Mouse (Mus musculus): ENCODE results near the gene Mbl2.
"Not testable (repeated sequence)": the region's sequence is repeated elsewhere in the genome, so short reads cannot be mapped to it uniquely, and the experiment has no call there.

The Mbl2 gene

DNA sequence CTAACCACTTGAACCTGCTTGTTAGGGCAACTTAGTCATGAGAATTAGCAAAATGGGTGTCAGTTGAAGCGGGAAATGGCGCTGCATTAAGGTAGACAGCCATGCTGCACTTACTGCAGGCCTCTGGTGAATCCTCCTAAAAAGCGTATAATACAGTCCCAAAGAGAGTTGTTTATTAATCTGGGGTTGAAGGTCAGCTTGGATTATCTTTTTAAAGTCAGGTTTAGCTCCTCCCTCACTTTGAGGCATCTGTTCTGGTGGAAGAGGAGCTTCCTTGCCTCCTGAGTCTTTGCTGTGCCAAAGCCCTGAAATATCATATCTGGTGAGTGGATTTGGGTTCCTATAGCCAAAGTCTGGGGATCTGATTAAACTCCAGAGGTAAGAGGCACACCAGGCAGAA lies at the start of gene Mbl2:
TSS of gene Mbl2 (plus strand) at position 252 of the 400 bp plus-strand sequence.
- DNase-seq (ENCODE audit: low read depth, low spot score): no peak

DNA sequence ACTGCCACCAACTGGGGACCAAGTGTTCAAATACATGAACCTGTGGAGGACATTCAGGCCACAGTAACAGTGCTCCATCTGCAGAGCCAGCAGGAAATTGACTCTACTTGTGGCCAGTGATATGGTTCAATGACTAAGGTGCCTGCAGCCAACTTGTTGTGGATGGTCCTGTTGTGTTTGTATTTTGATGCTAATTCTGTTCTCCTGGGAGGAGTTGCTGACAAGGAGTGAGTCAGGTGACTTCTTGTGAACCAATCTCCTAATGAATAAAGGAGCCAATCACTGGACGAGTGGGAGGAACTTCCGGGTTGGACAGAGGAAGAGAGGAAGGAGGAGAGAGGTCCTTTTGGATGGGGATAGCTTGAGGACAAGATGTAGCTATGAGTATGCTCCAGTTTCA lies 47.2 kb upstream of the Mbl2 start:
- DNase-seq (ENCODE audit: low read depth, low spot score): no peak

DNA sequence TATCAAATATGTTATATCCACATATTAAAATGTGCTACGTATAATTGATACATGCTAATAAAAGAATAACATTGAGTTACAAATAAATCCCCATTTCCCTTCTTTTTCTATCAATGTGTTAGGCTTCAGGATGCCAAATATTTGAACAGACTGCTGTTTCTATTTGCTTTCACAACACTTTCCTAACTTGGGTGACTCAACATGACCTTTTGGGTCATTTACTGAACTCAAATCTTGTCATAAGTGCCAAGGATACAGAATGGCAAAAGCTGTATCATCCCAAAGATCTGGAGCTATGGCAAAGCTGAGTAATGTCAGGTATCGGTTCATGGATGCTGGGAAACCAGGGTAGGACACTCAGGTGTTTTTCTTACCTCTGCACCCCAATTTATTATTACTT lies 45.5 kb upstream of the Mbl2 start:
- DNase-seq (ENCODE audit: low read depth, low spot score): no peak

DNA sequence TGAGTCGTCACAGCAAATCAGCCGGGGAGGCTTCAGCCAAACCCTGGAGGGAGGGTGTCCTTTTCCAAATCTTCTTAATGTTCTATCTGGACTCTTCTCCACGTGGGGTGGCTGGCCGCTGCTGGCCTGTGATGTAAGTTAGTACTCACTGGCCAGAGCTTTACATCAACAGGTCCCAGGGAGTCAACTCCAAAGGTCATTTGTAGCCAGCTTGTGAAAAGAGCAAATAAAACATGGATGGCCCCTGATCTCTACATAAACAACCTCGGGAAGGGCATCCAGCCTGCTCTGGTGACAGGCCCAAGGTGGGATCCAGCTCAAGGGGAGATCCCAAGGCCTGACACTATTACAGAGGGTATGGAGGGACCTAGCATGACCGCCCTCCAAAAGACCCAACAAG lies 37.7 kb upstream of the Mbl2 start:
- no peak for DNase-seq (ENCODE audit: low read depth, low spot score)

DNA sequence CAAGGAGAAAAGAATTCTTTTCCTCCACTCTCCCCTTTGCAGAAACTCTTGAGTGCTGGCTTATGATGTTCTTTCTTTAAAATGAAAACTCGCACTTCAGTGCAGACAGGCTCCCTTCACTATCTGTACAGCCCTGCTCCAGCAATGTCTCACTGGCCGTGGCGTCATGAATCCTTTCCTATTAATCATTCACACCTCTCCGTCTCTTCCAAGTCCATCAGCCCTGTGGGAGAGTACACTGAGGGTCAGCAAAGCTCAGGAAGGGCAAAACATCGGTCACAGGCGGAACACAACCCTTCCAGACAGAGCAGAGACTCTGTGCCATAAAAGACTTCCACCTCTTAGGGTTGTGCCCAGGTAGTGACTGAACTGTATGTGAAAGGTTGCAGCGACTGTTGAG lies 30.6 kb upstream of the Mbl2 start:
- DNase-seq (ENCODE audit: low read depth, low spot score): no peak

DNA sequence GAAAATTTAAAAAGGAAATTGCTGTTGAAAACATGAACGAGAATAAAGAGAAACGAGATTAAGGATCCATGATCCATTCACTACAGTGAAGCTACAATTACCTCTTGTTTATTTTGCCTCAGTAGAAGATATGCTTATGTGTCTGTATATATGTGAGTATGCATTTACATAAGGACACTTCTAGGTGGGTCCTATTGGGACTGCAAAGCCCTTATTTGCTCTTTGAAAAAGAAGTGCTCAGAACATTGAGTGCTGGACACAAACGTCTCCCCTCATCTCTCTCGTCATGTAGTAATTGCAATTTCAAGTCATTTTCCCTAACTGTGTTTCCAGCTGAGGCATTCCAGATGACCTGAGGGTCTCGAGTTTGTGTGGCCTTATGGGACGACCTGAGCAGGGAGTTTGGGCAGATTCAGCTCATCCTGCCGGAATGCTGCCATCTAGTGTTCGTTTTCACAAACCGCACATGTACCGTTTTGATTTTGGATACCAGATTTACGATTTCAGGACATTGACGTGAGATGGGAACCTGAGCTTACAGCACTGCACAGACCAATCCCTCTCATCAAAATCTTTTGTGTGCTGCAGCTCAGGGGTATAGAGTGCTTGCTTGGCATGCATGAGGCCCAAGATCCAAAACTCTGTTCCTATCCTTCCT lies 27.5 kb upstream of the Mbl2 start:
- DNase-seq (ENCODE audit: low read depth, low spot score): peak; percentile 65

DNA sequence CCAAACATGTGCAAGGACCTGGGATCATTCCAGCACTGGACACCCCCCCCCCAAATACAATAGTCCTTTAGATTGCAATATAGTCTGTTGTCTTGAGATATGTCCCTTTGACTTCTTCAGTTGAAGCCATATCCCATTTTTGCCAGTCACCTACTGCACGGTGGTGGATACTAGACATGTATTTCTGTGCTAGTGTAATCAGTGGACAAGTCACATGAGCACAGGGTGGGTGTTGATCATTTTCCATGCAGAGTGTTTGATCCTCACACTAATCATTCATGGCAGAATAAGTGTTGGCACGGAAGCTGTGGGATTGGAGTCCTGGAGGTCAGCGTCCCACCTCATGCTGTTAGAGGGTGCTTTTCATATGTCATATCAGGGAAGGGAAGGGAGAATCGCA lies 26.9 kb upstream of the Mbl2 start:
- DNase-seq (ENCODE audit: low read depth, low spot score): no peak

DNA sequence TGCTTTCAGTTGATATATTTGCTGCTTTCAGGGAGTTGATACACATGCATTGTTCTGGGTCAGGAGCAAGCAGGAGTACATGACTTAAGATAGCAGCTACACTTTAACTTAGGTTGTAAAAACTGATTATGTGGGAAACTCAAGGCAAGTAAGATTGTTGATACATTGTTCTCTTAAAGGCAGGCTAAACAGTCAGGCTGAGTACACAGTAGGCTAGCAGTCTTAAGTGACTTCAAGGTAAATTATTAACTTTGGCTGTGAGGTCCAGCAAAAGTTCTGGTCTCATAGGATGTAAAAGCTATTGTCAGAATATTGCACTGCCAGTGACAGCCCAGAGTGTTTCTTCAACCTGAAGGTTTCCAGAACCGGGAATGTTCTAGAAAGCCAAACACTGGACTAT lies 25.8 kb upstream of the Mbl2 start:
- DNase-seq (ENCODE audit: low read depth, low spot score): no peak

DNA sequence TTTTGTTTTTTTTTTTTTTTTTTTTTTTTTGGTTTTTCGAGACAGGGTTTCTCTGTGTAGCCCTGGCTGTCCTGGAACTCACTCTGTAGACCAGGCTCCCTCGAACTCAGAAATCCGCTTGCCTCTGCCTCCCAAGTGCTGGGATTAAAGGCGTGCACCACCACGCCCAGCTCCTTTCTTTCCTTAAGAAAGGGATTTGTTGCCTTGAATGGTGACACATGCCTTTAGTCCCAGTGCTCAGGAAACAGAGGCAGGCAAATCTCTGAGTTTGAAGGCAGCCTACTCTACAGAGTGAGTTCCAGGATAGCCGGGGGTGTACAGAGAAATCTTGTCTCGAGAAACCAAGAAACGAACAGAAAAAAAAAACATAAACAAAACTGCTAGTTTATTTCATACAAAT lies 23.7 kb upstream of the Mbl2 start:
- not testable (repeated sequence) for DNase-seq (ENCODE audit: low read depth, low spot score)

DNA sequence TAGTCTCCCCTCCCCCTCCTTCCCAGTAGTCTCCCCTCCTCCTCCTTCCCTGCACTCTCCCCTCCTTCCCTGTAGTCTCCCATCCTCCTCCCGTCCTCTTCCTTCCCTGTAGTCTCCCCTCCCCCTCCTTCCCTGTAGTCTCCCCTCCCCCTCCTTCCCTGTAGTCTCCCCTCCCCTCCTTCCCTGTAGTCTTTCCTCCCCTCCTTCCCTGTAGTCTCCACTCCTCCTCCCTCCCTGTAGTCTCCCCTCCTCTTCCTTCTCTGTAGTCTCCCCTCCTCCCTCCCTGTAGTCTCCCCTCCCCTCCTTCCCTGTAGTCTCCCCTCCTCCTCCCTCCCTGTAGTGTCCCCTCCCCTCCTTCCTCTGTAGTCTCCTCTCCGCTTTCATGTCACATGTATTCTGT lies 18.7 kb upstream of the Mbl2 start:
- no peak for DNase-seq (ENCODE audit: low read depth, low spot score)

DNA sequence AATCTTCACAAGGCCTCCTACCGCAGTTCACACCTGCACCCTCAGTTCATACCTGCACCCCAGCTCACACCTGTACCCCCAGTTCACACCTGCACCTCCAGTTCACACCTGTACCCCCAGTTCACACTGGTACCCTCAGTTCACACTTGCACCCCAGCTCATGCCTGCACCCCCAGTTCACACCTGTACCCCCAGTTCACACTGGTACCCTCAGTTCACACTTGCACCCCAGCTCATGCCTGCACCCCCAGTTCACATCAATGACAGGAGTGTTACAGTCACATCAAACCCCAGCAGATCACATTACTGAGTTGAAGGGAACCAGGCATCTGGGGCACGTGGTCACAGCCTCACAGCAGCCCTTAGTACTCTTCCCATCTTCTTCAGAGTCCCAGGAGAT lies 17.0 kb upstream of the Mbl2 start:
- not testable (repeated sequence) for DNase-seq (ENCODE audit: low read depth, low spot score)

DNA sequence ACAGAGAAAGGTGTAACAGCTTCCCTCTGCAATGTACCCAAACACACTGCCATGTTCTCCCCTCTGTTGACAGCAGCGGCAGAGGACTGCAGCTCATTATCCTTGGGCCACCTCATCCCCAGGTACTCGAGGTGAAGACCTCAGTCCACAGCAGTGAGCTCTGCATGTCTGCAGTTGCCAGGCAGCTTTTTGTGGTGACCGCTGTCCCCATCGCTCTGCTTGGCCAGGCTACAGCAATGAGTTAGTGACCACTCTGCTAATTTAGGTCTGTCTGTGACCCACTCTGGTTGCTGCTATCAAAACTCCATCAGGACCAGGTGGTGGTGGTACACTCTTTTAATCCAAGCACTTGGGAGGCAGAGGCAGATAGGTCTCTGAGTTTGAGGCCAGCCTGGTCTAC lies 16.6 kb upstream of the Mbl2 start:
- DNase-seq (ENCODE audit: low read depth, low spot score): no peak

DNA sequence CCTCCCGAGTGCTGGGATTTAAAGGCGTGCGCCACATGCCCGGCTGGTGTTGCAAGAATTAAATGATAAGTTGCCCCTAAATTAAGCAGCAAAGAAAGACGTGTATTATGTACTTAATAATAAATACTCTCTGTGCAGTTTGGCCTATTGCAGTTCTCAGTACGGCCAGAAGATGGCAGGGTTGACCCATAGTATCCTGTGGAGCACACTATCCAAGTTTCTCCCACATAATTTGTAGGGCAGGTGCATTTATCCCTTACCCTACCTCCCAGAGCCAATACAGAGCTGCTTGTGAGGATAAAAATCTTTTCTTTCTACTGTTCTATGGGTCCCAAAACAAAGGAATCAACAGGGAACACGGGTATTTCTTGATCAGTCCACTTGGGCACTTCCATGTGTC lies 15.4 kb upstream of the Mbl2 start:
- peak; percentile 40 for DNase-seq (ENCODE audit: low read depth, low spot score)

DNA sequence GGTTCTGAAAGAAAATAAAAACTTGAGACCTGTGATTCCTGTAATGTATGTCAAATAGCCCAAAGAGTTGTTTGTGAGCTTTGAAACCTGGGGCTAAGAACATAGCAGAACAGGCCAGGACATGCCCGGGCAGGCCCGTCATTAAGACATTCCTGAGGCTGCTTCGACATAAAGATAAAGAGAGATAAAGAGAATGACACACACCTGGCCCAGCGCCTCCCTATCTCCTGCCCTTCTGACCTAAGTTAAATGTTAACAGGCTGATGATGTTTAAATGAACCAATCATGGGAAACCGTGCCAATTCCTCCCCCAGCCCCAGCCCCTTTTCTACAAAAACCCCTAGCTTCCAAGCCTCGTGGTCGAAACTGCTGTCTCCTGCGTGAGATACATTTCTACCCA lies 10.1 kb upstream of the Mbl2 start:
- not testable (repeated sequence) for DNase-seq (ENCODE audit: low read depth, low spot score)

DNA sequence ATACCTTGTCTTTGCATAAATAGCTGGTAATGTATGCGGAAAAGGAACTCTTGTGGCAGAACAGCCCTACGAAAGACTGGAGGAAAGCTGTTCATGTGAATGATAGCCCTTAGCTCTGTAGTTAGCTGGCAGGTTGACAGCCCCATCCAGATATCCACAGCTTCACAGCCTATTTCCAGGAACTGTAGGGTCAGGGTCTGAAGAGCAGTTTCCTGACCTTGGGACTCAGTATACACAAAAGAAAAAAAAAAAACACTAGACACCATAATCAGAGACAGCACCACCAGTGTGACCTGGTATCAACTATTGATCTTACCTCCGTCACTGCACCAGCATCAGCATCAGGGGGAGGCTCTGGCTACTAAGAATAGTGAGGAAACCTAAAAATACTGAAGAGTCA lies 3.3 kb upstream of the Mbl2 start:
- DNase-seq (ENCODE audit: low read depth, low spot score): no peak

DNA sequence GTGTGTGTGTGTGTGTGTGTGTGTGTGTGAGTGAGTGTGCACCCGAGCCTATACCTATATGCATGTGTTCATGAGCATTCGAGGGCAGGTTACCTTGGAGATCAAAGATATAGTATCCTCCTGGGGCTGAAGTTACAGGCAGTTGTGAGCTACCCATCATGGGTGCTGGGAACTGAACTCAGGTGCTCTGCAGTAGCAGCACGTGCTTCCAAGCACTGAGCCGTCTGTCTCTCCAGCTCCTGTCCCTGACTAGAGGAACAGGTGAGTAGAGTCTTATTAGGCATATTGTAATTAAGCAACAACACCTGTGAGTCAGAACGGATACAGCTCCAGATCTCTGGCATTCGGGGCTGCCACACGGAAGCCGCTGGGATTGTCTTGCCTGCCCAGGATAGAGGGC lies 1.7 kb downstream of the Mbl2 start:
- no peak for DNase-seq (ENCODE audit: low read depth, low spot score)

DNA sequence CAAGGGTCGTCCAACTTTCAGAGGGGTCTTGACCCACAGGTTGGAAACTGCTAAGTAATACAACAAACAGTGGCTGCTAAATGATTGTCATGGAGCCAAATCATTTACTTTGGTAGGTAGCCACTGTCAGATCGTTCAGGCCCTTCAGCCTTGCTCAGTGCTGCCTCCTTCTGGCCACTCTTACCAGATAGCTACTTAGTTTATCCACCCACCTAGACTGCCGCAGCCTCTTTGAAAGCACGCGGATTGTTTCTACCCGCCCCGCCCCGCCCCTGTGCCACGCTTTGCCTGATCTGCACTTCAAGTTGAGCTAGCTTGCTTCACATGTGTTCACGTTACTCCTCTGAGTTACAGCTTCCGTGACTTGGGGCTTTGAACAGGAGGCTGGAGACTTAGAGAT lies 14.6 kb downstream of the Mbl2 start:
- DNase-seq (ENCODE audit: low read depth, low spot score): peak; percentile 50

DNA sequence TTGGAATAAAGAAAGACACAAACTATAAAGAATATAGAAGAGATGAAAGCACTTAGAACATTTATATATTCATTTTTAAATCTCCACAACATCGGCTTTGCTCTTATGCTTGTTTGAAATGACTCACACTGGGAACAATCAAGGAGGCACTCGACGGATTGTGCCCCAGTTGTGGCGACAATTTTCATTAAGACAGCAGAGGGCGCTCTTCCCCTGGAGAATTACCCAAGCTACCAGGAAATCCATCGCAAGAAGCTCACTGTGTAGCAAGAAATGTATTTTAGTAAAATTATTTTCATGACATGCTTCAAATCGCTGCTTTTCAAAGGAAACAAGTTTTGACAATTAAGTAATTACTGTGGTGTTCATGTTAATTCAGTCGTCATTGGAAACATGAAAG lies 16.1 kb downstream of the Mbl2 start:
- peak; percentile 48 for DNase-seq (ENCODE audit: low read depth, low spot score)

DNA sequence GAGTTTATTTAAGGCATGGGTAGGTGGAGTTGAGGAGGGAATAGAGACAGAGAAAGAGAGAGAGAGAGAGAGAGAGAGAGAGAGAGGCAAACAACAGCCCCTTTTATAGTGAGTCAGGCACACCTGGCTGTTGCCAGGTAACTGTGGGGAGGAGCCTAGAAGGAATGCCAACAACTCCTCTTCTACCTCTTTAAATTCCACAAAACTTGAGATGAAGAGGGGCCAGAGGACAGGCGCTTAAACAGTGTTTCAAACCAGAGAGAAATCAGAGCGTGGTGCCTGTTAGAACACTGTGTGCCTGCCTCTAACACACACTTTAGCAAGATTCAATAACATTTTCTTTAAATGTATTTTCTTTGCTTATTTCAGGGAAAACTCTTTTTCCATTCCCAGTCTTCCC lies 19.5 kb downstream of the Mbl2 start:
- no peak for DNase-seq (ENCODE audit: low read depth, low spot score)

DNA sequence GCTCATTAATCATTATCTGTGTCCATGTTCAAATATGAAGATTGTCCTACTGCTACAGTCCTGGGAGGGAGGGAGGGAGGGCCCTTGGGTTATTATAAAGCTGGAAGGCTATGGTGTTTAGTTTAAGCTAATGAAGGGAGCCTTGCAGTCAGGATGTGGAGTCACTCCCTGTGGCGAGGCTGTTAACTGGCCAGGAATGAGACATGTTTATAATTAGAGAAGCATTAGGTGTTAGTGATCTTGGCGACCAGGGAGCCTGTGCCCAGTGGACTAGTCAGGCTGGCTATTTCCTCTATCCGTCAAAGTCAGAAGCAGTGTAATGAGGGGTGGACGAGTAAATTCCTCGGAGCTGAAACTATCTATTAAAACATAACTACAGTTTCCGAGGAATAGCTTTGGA lies 23.6 kb downstream of the Mbl2 start:
- DNase-seq (ENCODE audit: low read depth, low spot score): no peak

DNA sequence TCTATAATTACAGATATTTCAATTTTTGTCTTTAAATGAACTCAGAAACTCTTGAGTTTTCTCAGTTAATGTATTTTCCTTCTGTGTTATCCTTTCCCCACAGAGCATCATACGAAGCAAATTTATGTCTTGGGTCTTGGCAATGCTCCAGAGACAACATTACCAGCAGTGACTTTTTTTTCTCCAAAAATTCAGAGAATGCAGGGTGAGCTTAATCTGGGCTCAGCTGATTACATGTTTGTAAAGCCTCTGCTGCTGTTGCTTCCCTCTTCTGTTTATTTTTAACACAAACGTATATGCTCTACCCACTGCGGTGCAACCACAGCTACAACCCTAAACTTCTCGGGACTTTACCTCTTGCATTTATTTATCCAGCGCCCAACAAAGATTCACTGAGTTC lies 48.4 kb downstream of the Mbl2 start:
- no peak for DNase-seq (ENCODE audit: low read depth, low spot score)

DNA sequence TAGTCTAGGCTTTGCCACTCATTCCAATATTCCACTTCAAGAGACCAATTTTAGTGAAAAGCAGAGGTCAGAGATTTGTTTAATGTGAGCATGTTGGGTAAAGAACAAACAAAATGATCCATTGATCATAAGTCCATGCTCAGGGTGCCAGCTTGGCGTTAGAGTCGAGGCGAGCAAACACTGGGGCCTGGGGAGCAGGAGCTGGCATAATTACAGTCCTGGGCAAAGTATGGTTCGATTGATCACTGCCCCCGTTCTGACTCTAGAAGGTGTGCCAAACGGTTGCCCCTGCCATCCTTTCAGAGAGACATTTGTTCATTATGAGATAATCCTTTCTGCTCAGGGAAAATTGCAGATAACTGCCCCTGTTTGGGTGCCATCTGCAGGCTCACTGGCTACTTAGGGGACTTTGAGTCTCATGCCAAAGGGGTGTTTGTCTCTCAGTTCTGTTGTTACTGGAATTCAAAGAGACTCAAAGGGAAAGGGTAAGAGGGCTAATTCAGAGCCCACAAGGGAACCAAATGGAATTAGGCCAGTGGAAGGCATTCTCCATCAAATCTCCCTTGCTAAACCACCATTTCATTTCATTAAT lies 55.3 kb downstream of the Mbl2 start:
- no peak for DNase-seq (ENCODE audit: low read depth, low spot score)

Measured in CD4-positive, CD25-positive, alpha-beta regulatory T cell, adult 2 months (primary cell).